Mouse (Mus musculus): ENCODE data around the gene Add3. TPM values are rescaled to one million over a fixed set of nuclear protein-coding genes. Genes with fewer than 3 reads are reported as not detected.

Add3 gene
- total RNA-seq (2021): 10 to 100 TPM; 50.2 to 53.3 TPM

GRCm38 (mm10) chr19:53140044-53140803, at the start of gene Add3:
Gene Add3 (plus strand): TSS chr19:53140443.
- peak; percentile 35 for DNase-seq (ENCODE audit: low spot score)
- intact Hi-C loops (cut with DNase I): loop anchor here (2.0 to 10.0 kb wide), 6 partner anchors 33 to 225 kb away; partner anchors contain the start of genes Mxi1 and Xpnpep1

- DNase-seq (ENCODE audit: low spot score): no peak
- intact Hi-C loops (cut with DNase I): no loop called here
Observed at GRCm38 (mm10) chr19:53090677-53091076, 49.6 kb upstream of the Add3 start.

GRCm38 (mm10) chr19:53092251-53092650, 48.0 kb upstream of the Add3 start:
- intact Hi-C loops (cut with DNase I): no loop called here
- no peak for DNase-seq (ENCODE audit: low spot score)

GRCm38 (mm10) chr19:53093294-53093693, 46.9 kb upstream of the Add3 start:
- no peak for DNase-seq (ENCODE audit: low spot score)
- intact Hi-C loops (cut with DNase I): no loop called here

GRCm38 (mm10) chr19:53094684-53095083, 45.6 kb upstream of the Add3 start:
- intact Hi-C loops (cut with DNase I): no loop called here
- DNase-seq (ENCODE audit: low spot score): no peak

GRCm38 (mm10) chr19:53101374-53102300, 38.6 kb upstream of the Add3 start:
- intact Hi-C loops (cut with DNase I): no loop called here
- no peak for DNase-seq (ENCODE audit: low spot score)

GRCm38 (mm10) chr19:53105374-53106090, 34.7 kb upstream of the Add3 start:
- intact Hi-C loops (cut with DNase I): loop anchor here (5.0 kb wide), 1 partner anchor 37 kb away; the partner anchor contains the start of gene Add3
- DNase-seq (ENCODE audit: low spot score): peak; percentile 33

- intact Hi-C loops (cut with DNase I): loop anchor here (5.0 kb wide), 1 partner anchor 35 kb away; the partner anchor contains the start of gene Add3
- no peak for DNase-seq (ENCODE audit: low spot score)
Observed at GRCm38 (mm10) chr19:53106952-53107351, 33.3 kb upstream of the Add3 start.

GRCm38 (mm10) chr19:53107361-53108247, 32.6 kb upstream of the Add3 start:
- intact Hi-C loops (cut with DNase I): loop anchor here (5.0 kb wide), 1 partner anchor 35 kb away; the partner anchor contains the start of gene Add3
- DNase-seq (ENCODE audit: low spot score): peak; percentile 20

GRCm38 (mm10) chr19:53111996-53112590, 28.1 kb upstream of the Add3 start:
- peak; percentile 23 for DNase-seq (ENCODE audit: low spot score)
- intact Hi-C loops (cut with DNase I): no loop called here

GRCm38 (mm10) chr19:53119255-53119795, 20.9 kb upstream of the Add3 start:
- DNase-seq (ENCODE audit: low spot score): no peak
- intact Hi-C loops (cut with DNase I): no loop called here

GRCm38 (mm10) chr19:53120483-53120882, 19.8 kb upstream of the Add3 start:
- DNase-seq (ENCODE audit: low spot score): no peak
- intact Hi-C loops (cut with DNase I): loop anchor here (10.0 kb wide), 1 partner anchor 106 kb away; no protein-coding TSS in a partner anchor

GRCm38 (mm10) chr19:53122641-53123241, 17.5 kb upstream of the Add3 start:
- DNase-seq (ENCODE audit: low spot score): no peak
- intact Hi-C loops (cut with DNase I): loop anchor here (10.0 kb wide), 1 partner anchor 108 kb away; no protein-coding TSS in a partner anchor

- intact Hi-C loops (cut with DNase I): loop anchor here (10.0 kb wide), 1 partner anchor 108 kb away; no protein-coding TSS in a partner anchor
- no peak for DNase-seq (ENCODE audit: low spot score)
Observed at GRCm38 (mm10) chr19:53123301-53123700, 16.9 kb upstream of the Add3 start.

- DNase-seq (ENCODE audit: low spot score): no peak
- intact Hi-C loops (cut with DNase I): loop anchor here (10.0 kb wide), 1 partner anchor 111 kb away; no protein-coding TSS in a partner anchor
Observed at GRCm38 (mm10) chr19:53125679-53126078, 14.6 kb upstream of the Add3 start.

GRCm38 (mm10) chr19:53126546-53126945, 13.7 kb upstream of the Add3 start:
- DNase-seq (ENCODE audit: low spot score): no peak
- intact Hi-C loops (cut with DNase I): loop anchor here (10.0 kb wide), 1 partner anchor 112 kb away; no protein-coding TSS in a partner anchor

All from heart, postnatal 25 days (tissue).